Mouse (Mus musculus) heart, embryonic 14.5 days (tissue): ENCODE results near the gene 2310057M21Rik. TPM values are rescaled to one million over a fixed set of nuclear protein-coding genes. Genes with fewer than 3 reads are reported as not detected.

Experiments used
- ATAC-seq: fragments of 200-750 bp; cut with Nextera tagmentation; 2 replicates; pipeline ENCODE4 v1.8.0; 2017; ENCODE audit warnings: low read depth, moderate TSS enrichment; ENCODE audit not compliant: insufficient number of reproducible peaks, insufficient read depth, low FRiP score
- H3K27ac ChIP-seq, 2 experiments: fragments of 200-500 bp in 1 of 2; fragments of 300-500 bp in 1 of 2; sonication (generic) in 1 of 2; replicated peaks in 1 of 2; 2 replicates each; pipeline ENCODE4 v1.5.1; 2012 to 2014; ENCODE audit warnings: low read depth in 2 of 2, low read length in 2 of 2, control low read depth in 1 of 2, mild to moderate bottlenecking in 1 of 2, mixed read lengths in 1 of 2; ENCODE audit not compliant: control insufficient read depth in 1 of 2, insufficient read depth in 1 of 2
- H3K27me3 ChIP-seq: fragments of 300-500 bp; sonication (generic); 2 replicates; pipeline ENCODE4 v1.6.1; 2014; ENCODE audit warnings: mild to moderate bottlenecking, low read length, control low read depth; ENCODE audit not compliant: control insufficient read depth, insufficient read depth
- H3K36me3 ChIP-seq: fragments of 300-500 bp; sonication (generic); 2 replicates; pipeline ENCODE4 v1.6.1; 2014; ENCODE audit warnings: mild to moderate bottlenecking, control low read depth, low read length, mixed read lengths; ENCODE audit not compliant: control insufficient read depth, insufficient read depth
- H3K4me1 ChIP-seq, 2 experiments: fragments of 200-500 bp in 1 of 2; fragments of 300-500 bp in 1 of 2; sonication (generic) in 1 of 2; 2 replicates each; pipeline ENCODE4 v1.6.1; 2012 to 2014; ENCODE audit warnings: low read length in 2 of 2, control low read depth in 1 of 2, mixed read lengths in 1 of 2; ENCODE audit not compliant: control insufficient read depth in 2 of 2, insufficient read depth in 2 of 2
- H3K4me2 ChIP-seq: fragments of 300-500 bp; sonication (generic); 2 replicates; pipeline ENCODE4 v1.6.1; 2014; ENCODE audit warnings: mild to moderate bottlenecking, low read length
- H3K4me3 ChIP-seq, 2 experiments: fragments of 200-500 bp in 1 of 2; fragments of 300-500 bp in 1 of 2; sonication (generic) in 1 of 2; 2 replicates each; pipeline ENCODE4 v1.5.1; 2012 to 2014; ENCODE audit warnings: low read length in 2 of 2, mild to moderate bottlenecking in 2 of 2, control low read depth in 1 of 2, low read depth in 1 of 2, moderate library complexity in 1 of 2; ENCODE audit not compliant: control insufficient read depth in 1 of 2, insufficient read depth in 1 of 2
- H3K9ac ChIP-seq: fragments of 300-500 bp; sonication (generic); 2 replicates; pipeline ENCODE4 v1.6.1; 2014; ENCODE audit warnings: mild to moderate bottlenecking, low read length
- H3K9me3 ChIP-seq: fragments of 300-500 bp; sonication (generic); 2 replicates; pipeline ENCODE4 v1.6.1; 2016; ENCODE audit warnings: low read length, control low read depth; ENCODE audit not compliant: control insufficient read depth
- WGBS: fragments of 180-500 bp; shearing (Covaris S2); extraction: QIAGEN DNeasy Blood & Tissue Kit; methylation state at CpG from one replicate; pipeline ENCODE4 v1.1.7; 2014; 5-methylcytosine and 5-hydroxymethylcytosine counted together
- polyA plus RNA-seq: library from polyadenylated mRNA; unstranded; fragments of >200 nt; fragmentation: Nextera tagmentation; extraction: Ambion mirVana; gene quantifications from 2 replicates; pipeline ENCODE4 v1.2.1, GENCODE M21; 2014

Gene 2310057M21Rik
- polyA plus RNA-seq, 1 experiment from 2014 or later: 17.4 TPM

GRCm38 (mm10) chr7:131345856-131346541, 16.6 kb downstream of the 2310057M21Rik start:
- Histone ChIP-seq H3K4me3 (no peak overlapping the region), H3K27ac (no peak overlapping the region), H3K9ac (no peak overlapping the region), H3K9me3 (no peaks in the 10 kb centered on the region), H3K4me2 (no peak overlapping the region), H3K36me3 (peaks cover 80% of the 10 kb centered on the region), H3K4me1 (no peaks in the 10 kb centered on the region), H3K27me3 (no peaks in the 10 kb centered on the region)
- 88% methylated on average over 7 of the region's 7 CpGs for WGBS
- no peak for ATAC-seq

- H3K4me2 ChIP-seq: no peak overlapping the region
- no peaks in the 10 kb centered on the region for H3K9me3 ChIP-seq
- H3K9ac ChIP-seq: no peak overlapping the region
- H3K4me3 ChIP-seq: no peak overlapping the region
- 78% methylated on average over 8 of the region's 8 CpGs for WGBS
- no peak overlapping the region for H3K27ac ChIP-seq
- peaks cover 32% of the 10 kb centered on the region for H3K36me3 ChIP-seq
- ATAC-seq: no peak
- no peaks in the 10 kb centered on the region for H3K4me1 ChIP-seq
- H3K27me3 ChIP-seq: no peaks in the 10 kb centered on the region
Observed at GRCm38 (mm10) chr7:131337502-131338068, 25.0 kb downstream of the 2310057M21Rik start.

DNA sequence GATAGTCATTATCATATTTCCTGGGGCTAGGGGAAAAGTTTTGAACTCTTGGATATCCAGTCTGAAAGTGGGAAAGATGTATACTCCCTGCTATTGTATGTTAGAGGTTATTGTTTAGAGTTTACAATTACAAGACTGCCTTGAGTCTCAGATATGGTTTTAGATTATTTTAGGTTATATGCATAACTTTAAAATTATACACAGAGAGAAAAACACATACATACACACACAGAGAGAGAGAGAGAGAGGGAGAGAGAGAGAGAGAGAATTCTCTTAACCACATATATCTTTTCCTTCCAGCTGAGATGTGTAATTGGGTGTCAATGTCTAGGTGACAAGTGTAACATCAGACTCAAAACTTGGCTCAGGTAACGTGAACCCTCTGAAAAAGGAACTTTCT, 29.0 kb downstream of the 2310057M21Rik start, which contains the start of gene Fam24a:
TSS of gene Fam24a (plus strand) at position 301 of the 400 bp plus-strand sequence.
- no peak within 1 kb of the TSS for H3K4me3 ChIP-seq
- H3K27me3 ChIP-seq: no peaks in the 10 kb centered on the region
- H3K36me3 ChIP-seq: 0 out of 2 replicates have a peak, but pooled peaks cover under 1% of the 10 kb centered on the region
- no peaks in the 10 kb centered on the region for H3K9me3 ChIP-seq
- no peak within 1 kb of the TSS for H3K27ac ChIP-seq
- WGBS: 64% methylated on average over 1 of the region's 1 CpGs
- ATAC-seq: no peak
- 0 out of 4 replicates have a peak, but pooled peaks cover 0 to 2% of the 10 kb centered on the region in 2 experiments for H3K4me1 ChIP-seq
- H3K4me2 ChIP-seq: no peak within 1 kb of the TSS
- H3K9ac ChIP-seq: no peak within 1 kb of the TSS

- Histone ChIP-seq H3K4me3 (no peak overlapping the region), H3K4me2 (no peak overlapping the region), H3K27me3 (no peaks in the 10 kb centered on the region), H3K9ac (no peak overlapping the region), H3K36me3 (no peaks in the 10 kb centered on the region), H3K9me3 (no peaks in the 10 kb centered on the region), H3K27ac (no peak overlapping the region), H3K4me1 (0 out of 4 replicates have a peak, but pooled peaks cover 0 to 2% of the 10 kb centered on the region in 2 experiments)
- 52% methylated on average over 2 of the region's 2 CpGs for WGBS
- ATAC-seq: no peak
Observed at GRCm38 (mm10) chr7:131331688-131332087, 30.9 kb downstream of the 2310057M21Rik start.

GRCm38 (mm10) chr7:131329416-131329815, 33.1 kb downstream of the 2310057M21Rik start, which contains the start of gene Fam24b:
TSS of gene Fam24b (minus strand) at chr7:131329516.
- 89% methylated on average over 5 of the region's 5 CpGs for WGBS
- H3K36me3 ChIP-seq: no peaks in the 10 kb centered on the region
- H3K4me1 ChIP-seq: 0 out of 4 replicates have a peak, but pooled peaks cover 0 to 2% of the 10 kb centered on the region in 2 experiments
- H3K9me3 ChIP-seq: no peaks in the 10 kb centered on the region
- no peak for ATAC-seq
- no peak within 1 kb of the TSS for H3K4me2 ChIP-seq
- no peak within 1 kb of the TSS for H3K9ac ChIP-seq
- H3K4me3 ChIP-seq: no peak within 1 kb of the TSS
- H3K27ac ChIP-seq: no peak within 1 kb of the TSS
- H3K27me3 ChIP-seq: no peaks in the 10 kb centered on the region

DNA sequence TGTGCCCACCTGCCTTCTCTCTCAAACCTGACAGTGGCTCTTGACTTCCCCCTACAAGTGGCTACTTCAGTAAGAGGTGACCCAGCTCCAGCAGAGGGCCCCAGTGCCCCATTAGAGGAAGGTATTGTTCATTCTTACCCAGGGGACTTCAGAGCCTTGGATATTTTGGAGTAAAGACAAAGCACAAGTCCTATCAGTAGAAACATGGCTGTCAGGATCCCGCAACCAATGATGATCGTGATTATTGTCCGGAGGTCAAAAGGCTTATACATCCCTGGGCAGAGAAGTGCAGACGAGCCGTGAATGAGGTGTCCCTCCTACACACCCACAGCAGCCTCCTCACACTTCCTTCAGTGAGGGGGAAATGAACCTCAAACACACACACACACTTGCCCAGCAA, 35.5 kb downstream of the 2310057M21Rik start:
- Histone ChIP-seq H3K9ac (no peak overlapping the region), H3K27me3 (no peaks in the 10 kb centered on the region), H3K4me1 (0 out of 4 replicates have a peak, but pooled peaks cover 0 to 2% of the 10 kb centered on the region in 2 experiments), H3K36me3 (no peaks in the 10 kb centered on the region), H3K27ac (no peak overlapping the region), H3K4me2 (no peak overlapping the region), H3K4me3 (no peak overlapping the region), H3K9me3 (no peaks in the 10 kb centered on the region)
- no peak for ATAC-seq
- WGBS: 87% methylated on average over 5 of the region's 5 CpGs

DNA sequence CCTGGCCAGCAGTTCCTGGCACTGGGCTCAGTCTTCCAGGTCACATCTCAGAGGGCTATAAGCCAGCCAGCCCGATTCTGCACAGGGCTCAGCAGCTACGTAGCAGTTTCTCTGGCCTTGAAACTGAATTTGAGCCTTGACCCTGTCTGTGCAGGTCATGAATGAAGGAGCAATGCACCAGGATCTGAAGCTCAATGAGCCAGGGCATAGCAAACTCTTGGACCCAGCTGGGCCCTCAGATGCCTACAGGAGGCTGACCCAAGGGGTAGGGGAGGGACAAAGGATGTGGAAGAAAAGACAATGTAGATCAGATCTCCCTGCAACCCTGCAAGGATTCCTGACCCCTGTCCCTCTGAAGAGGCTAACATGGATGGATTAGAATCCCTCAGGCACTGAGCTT, 40.4 kb downstream of the 2310057M21Rik start, which contains the start of gene Cuzd1:
TSS of gene Cuzd1 (minus strand) at position 101 of the 400 bp plus-strand sequence.
- Histone ChIP-seq H3K36me3 (no peaks in the 10 kb centered on the region), H3K27ac (no peak within 1 kb of the TSS)
- ATAC-seq: no peak

More for the DNA sequence above, 40.4 kb downstream of the 2310057M21Rik start, which contains the start of gene Cuzd1:
- 60% methylated on average over 2 of the region's 2 CpGs for WGBS
- no peak within 1 kb of the TSS for H3K9ac ChIP-seq
- H3K4me3 ChIP-seq: no peak within 1 kb of the TSS
- H3K9me3 ChIP-seq: no peaks in the 10 kb centered on the region
- peaks cover 7% of the 10 kb centered on the region in 2 experiments; a peak in 3 of 4 replicates for H3K4me1 ChIP-seq
- no peaks in the 10 kb centered on the region for H3K27me3 ChIP-seq
- H3K4me2 ChIP-seq: no peak within 1 kb of the TSS
